Mouse (Mus musculus): ENCODE data around the gene Mtf2. TPM values are rescaled to one million over a fixed set of nuclear protein-coding genes. Genes with fewer than 3 reads are reported as not detected.

The Mtf2 gene
- polyA plus RNA-seq (2017; shearing (Covaris generic)): 10 to 100 TPM; 83.2 to 93.8 TPM

DNA sequence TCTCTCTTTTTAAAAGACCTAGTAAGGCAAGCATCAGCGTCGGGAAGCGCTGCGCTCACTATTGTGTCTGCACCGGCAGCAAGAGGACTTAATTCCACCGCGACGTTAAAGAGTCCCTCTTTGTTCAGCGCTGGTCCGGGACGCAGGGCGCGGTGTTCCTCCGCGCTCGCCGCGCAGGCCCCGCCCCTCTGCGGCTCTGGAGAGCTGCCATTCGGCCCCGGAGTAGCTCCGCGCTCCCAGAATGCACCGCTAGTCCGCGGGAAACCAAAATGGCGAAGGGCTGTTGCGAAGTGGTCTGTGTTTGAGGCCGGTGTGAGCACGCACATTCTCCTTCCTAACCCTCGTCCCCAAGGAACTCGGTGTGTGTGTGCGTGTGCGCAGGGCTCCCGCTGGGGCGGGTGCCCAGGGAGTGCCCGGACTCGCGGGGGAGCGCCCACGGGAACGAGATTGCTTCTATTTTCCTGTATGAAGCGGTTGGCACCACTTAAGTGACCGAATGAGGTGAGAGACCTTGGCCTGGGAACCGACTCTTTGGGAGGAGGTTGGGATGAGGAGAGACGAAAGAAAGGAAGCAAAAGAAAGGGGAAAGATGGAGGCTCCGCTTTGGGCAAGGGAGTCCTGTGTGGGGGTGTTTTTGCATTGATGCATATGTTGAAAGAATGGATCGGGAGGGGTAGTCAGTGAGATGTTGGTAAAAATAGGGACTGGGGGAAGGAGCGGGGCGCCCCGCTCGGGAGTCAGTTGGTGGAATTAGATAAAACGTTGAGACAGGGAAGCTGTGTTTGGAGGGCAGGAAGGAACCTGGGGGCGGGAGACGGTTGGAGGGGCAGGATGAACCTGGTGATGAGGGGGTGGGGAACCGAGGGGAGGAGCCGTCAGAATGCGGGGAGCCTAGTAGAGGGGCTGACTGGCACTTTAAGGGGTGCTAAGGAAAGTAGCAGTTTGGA lies at the start of gene Mtf2:
Gene Mtf2, plus strand, starts transcription at position 210 of the 947 bp plus-strand sequence.

GRCm38 (mm10) chr5:108132441-108133243 lies 67.2 kb downstream of the Mtf2 start, which contains the start of the genes Tmed5 and Ccdc18:
Gene Tmed5, minus strand, starts transcription at chr5:108132620.
Gene Ccdc18, plus strand, starts transcription at chr5:108132875.

Other genes starting within 250 kb of the Mtf2 start
- under 1 TPM; 0.30 to 0.39 TPM for gene Ube2d2b, start 235.6 kb upstream of the Mtf2 start, polyA plus RNA-seq (2017; shearing (Covaris generic))
- gene Evi5, start 190.6 kb upstream of the Mtf2 start, polyA plus RNA-seq (2017; shearing (Covaris generic)): 1 to 10 TPM; 4.8 to 6.8 TPM
- 10 to 100 TPM; 15.6 to 16.4 TPM for gene Rpl5, start 165.2 kb upstream of the Mtf2 start, polyA plus RNA-seq (2017; shearing (Covaris generic))
- gene Fam69a, start 78.6 kb upstream of the Mtf2 start, polyA plus RNA-seq (2017; shearing (Covaris generic)): 10 to 100 TPM; 58.3 to 85.5 TPM
- gene Tmed5, start 66.9 kb downstream of the Mtf2 start, polyA plus RNA-seq (2017; shearing (Covaris generic)): 10 to 100 TPM; 67.8 to 91.2 TPM
- gene Ccdc18, start 67.2 kb downstream of the Mtf2 start, polyA plus RNA-seq (2017; shearing (Covaris generic)): 1 to 10 TPM; 1.3 to 1.5 TPM
- 10 to 100 TPM; 55.2 to 60.3 TPM for gene Dr1, start 203.2 kb downstream of the Mtf2 start, polyA plus RNA-seq (2017; shearing (Covaris generic))
- 1 to 10 TPM; 3.5 to 5.8 TPM for gene Pigg, start 246.9 kb downstream of the Mtf2 start, polyA plus RNA-seq (2017; shearing (Covaris generic))

All from inflammation-experienced regulatory T-cells (primary cell).